Mouse (Mus musculus) adrenal gland, adult 8-10 months (tissue): ENCODE data around the gene Zfp281. TPM values are rescaled to one million over a fixed set of nuclear protein-coding genes. Genes with fewer than 3 reads are reported as not detected.

Source experiments
- DNase-seq: peaks from one replicate; pipeline ENCODE4 v3.0.0; 2022
- total RNA-seq, 4 experiments: library from RNA; stranded (reverse); gene quantifications; 2 replicates each; pipeline ENCODE4 v1.2.4; 2022

Zfp281 gene
- total RNA-seq, 4 experiments from 2014 or later, result 17.9 to 22.4 (median 19.6) TPM

DNA sequence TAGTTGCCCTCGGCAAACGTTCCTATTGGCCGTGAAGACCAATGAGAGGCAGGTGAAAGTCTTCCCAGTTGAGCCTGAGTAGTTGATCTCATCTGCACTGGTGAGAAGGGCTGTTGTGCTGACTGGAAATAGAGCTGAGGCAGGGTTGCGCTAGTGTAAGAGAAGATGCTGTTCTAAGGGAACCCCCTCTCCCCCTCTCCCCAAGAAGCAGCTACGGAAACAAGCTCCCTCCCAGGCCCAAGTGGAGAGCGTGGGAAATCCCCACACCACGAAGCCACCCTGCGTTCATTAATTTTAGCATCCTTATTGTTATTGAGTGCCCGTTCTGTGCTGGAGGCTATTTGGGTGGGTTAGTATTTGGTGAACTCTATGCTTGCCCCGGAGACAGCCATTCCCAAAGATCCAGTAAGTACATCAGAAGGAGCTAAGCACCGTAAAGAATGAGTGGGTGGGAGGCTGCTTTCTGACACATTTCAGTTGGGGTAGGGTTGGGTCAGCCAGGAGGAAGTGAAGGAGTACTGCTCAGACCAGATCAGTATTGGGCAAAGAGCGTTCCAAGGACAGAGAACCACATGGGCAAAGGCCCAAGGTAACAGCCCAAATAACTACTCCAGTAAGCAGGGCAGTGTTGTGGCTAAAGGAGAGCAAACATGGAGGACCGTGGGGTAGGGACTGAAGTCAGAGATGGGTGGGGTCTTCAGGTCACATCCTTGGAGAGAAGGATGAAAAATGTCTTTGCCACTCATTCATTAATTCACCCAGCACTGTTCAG is 33.9 kb downstream of the Zfp281 start:
- no peak for DNase-seq

DNA sequence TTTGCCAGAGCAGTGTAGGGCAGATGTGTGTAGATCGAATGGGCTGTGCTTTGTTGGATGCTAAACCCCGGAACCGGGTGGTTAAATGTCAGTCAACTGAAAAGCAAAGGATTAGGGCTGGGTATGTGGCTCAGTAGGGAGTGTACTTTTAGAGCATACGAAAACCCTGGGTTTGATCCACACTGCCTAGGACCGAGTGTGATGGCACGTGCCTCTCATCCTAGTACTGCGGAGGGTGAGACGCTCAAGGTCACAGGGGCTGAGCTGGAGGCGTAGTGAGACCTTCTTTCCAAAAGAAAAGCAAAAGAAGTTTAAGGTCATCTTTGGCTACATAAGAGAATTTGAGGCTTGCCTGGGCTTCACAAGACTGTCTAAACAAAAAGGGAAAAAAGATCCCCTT is 34.6 kb downstream of the Zfp281 start:
- DNase-seq, result no peak

DNA sequence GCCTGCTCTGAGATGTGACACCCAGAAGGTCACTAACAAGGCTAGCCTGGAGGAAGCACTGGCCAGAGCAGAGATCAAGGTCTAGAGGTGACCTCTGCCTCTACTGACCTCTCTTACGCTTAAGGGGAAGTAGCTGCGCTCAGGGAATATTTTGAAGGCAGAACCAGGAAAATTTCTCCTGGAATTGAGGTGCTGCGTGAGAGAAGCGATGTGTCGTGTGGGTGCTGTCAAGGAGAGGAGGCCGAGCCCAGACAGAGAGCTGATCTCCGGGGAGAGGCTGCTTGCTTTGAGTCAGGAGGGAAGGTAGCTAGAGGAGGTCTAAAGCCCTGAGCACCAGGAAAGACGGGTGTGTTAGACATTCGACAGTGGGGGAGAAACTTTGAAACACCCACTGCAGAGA is 35.2 kb downstream of the Zfp281 start:
- DNase-seq, result no peak

DNA sequence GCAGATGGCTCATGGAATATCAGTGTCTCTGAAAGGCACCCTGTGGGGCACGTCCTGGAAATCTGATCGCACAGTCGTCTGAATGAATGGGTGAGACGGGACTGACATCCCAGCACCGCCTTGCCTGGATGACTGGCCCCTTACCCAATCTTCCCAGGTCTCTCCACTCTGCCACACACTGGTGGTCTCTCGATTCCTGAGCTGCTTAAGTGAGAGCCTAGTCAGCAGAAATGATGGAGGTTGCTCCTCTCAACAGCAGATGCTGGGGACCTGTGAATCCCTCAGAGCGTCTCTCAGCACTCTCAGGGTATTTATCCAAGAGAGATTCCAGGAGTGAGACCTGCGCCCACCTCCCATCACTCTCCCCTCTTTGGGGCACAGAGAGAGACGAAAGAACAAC is 36.8 kb downstream of the Zfp281 start:
- no peak for DNase-seq

DNA sequence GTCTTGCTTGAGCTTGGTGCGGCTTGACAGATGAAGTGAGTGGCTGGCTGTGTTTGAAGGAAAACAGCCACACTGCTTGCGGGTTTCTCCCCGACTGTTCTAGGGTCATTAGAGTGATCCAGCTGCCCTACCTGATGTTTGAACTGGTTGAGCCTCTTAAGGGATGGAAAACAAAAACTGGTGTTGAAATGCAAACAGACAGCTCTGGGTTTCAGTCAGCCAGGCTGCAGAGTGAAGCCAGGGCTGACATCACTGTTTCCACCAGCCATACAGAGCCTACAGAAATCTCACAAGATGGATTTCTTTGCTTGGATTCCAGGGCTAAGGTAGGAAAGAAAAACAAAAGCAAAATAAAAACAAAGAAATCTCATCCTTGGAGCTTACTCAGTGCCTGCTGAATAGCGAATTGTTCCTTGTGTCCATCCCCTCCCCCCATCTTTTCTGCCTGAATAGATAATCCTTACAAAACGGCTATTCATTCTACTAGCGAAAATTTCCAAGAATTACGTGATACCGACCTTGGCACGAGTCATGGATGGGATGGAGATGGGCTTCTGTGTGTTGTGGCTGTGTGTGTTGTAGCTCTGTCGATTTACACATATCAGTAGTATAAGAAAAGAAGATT is 37.4 kb downstream of the Zfp281 start:
- DNase-seq, result no peak

DNA sequence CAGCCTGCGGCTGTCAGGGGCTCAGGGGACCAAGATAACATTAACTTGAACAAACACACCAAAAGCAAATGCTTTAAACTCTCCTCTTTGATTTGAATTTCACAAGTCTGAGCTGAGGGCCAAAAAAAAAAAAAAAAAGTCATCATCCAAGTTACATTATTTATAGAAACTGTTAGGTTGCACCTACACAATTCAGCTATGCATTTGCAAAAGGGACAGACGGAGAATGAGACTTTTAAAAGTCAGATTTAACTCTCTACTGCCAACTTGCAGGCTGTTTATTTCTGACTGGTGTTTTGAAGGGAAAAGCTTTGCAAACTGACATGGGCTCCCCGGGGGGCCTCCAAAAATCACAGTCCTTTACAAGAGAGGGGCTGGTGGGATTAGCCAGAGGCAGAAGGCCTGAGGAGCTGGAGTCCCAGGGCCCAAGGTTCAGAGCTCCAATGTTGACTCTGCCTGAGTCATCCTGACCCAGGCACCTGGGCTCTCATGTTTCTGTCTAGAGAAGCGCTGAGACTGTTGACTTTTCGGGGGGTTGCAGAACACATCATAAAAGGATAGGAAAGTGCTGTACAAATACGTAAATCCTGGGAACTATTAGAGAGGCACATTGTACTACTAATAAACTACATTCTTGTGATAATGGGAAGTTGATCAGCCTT is 40.4 kb downstream of the Zfp281 start:
- no peak for DNase-seq

DNA sequence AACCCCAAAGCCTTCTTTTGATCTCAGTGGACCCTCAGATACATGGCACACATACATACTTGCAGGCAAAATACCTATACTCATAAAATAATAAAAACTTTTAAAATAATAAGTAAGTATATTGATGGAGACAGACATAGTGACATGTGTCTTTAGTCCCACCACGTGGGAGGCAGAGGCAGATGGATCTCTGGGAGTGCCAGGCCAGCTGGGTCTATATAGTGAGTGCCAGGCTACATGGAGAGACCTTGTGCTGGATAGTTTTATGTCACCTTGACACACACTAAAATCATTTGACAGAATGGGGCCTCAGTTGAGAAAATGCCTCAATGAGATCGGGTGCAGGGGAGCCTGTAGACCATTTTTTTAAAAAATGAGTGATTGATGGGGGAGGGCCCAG is 41.8 kb downstream of the Zfp281 start:
- no peak for DNase-seq

DNA sequence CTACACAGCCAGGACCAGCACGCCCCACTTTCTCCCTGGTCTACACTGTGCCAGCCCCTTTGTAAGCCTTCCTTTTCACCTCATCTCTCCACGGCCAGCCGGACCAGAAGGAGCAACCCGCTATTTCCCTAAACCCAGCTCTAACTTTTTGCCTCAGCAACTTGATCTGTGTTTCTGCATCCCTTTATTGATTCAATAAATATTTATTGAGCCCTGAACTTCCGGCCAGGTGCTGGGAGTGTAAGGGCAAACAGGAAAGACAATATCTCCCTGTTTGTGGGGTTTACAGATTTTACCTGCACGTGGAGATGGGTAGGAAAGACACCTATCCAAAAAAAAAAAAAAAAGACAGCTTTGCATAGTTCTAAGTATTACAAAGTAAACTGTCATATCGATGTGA is 45.2 kb downstream of the Zfp281 start:
- no peak for DNase-seq

DNA sequence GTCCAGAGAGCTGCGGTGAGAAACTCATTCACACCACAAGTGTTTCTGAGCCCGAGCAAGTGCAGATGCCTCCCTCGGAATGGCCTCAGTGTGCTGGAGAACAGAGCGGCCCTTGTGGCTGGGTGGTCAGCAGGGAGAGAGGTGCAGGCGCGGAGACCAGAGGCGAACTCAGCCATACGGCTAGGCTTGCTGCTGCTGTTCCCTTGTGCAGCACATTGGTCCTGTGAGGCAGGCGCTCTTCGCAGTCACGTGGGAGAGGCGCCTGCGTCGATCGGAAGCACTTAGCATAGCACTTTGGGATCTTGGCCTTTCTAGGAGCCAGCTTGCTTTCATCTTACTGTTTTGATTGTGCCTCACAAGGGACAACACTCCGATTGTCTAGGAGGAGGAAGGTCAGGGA is 45.7 kb downstream of the Zfp281 start:
- no peak for DNase-seq

DNA sequence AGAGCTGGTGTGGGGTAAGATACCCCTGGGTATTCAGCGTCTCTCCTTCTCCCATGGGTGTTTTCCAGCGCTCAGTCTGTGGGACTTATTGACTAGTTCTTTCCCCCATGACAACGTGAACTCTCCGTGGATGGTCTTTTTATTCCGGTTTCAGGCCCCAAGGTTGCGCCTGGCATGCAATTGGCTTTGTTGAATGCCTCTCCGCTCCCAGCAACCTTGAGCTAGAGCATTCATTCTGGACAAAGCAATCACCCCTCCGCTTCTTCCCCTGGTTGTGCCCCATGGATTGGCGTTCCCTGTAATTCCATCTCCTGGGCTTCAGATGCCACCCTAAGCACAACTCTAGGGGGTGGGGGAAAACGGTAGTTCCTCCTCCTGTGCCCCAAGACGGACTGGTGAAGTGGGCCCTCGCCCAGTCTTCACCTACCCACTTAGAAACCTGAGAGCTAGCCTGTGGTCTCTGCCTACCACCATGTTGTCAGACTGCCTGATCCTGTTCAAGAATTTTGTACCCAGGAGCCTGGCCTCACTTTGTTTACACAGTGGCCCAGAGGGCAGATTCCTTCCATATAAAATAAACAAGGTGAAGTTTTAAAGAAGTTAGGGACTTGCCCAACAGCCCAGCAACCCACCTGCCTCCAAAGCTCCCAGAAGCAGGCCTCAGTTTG is 47.2 kb downstream of the Zfp281 start:
- no peak for DNase-seq

DNA sequence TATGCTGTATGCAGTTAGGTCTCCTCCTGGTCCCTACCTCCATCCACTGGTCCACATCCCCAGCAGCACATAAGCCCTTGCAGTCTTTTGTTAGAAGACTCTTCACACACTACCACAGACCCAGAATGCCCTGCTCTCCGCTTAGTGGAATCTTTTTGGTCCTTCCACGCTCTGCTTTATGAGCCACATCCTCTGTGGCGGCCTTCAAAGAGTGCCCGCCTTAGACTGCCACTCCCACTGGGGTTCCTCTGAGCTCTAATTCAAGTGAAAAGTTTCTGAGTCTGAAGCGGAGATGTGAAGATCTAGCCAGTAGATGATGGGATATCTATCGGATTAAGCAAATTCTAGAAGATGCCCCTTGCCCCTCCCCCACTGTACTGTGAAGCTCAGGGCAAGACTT is 47.9 kb downstream of the Zfp281 start:
- no peak for DNase-seq

DNA sequence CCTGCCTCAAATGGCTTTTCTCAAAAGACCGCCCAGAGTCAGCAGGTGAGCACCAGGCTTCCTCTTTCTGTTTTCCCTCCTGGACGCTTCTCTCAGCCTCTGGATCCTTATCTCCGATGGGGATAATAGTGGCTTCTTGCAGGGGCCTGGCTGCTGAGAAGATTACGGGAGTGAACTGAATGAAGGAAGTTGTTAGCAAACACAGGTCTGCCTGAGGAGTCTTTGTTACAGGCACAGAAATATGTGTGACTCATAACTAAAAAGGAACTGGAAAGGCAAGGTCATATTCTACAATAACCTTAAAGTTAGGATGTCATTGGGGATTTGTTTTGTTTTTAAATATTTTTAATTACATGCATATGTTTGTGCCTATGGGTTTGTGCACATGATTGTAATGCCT is 48.6 kb downstream of the Zfp281 start:
- DNase-seq, result no peak

DNA sequence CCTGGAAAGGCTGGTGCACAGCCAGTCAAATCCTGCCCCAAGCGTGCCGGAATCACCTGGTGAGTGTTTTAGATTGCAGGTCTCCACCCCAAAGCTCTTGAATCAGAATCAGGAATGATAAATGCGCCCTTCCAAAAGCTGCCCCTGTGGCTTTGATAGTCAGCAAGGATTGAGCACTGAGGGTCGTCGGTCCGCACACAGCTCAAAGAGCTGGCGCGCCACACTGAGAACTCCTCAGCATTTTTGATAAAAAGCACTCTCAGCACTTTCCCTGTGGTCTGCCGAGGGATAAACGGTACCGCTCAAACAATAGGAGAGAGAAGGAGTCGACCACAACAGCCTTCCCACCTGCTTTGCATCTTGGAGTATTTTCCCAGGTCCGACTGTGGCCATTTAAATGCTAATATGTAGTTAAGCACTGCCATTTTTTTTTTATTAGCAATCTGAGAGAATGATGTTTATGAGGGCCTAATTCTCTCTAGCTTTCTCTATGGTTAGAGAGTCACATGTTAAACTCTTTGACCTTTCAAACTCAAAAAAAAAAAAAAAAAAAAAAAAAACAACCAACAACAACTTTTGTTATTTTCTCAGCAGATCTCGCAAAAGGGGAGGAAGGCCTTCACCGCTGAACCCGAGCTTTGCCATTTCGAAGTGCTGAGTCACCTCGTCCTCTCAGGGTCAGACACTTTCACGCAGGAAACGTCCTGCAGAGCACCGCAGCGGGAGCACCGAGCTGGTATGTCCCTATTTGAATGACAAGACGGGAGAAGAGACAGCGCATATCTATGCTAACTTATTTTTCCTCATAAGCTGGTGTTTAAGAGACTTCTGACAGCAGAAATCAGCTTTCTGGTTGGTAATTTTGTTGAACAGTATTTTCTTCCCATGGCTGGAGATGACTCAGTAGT is 50.1 kb downstream of the Zfp281 start:
- DNase-seq, result peak; percentile 63

DNA sequence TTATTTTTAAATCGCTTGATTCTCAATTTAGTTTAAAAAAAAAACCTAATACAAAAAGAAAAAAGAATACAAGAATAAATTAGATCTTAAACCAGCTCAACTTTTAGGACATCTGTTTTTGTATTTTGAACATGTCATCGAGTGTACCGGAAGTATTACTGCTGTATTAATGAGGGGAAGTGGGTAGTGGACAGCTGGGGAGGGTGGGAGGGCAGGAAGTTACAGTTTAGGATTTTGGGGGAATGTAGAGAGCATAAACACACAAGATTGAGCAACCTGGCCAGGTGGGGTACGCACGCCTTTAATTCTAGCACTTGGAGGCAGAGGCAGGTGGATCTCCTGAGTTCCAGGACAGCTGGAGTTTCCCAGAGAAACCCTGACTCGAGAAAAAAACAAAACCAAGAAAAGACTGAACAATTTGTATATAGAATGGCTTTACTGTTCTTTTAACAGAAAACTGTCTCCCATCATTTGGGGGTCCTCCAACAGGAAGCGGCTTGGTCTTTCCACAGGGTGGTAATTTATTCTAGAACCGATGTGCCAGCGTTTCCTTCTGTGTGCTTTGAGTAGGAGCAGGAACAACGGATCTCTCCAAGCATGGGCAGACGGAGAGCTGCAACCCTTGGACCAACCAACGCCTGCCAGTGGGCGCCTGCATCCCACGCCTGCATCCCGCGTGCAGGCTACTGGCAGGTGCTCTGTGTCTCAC is 51.2 kb downstream of the Zfp281 start:
- no peak for DNase-seq

DNA sequence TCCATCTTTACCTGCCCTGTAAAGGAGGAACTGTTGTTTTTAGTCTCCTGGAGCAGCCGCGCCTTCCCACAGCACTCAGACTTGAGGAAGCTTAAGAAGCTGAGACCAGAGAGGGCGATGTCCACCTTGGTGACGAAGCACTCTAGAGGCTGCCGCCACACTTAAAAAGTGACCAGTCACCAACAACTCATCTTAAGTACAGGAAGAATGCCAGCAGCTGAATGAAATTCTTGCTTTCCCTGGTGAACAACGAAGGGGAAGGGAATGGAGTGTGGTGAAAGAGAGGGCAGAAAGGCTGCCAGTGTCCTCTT is 51.7 kb downstream of the Zfp281 start:
- no peak for DNase-seq

DNA sequence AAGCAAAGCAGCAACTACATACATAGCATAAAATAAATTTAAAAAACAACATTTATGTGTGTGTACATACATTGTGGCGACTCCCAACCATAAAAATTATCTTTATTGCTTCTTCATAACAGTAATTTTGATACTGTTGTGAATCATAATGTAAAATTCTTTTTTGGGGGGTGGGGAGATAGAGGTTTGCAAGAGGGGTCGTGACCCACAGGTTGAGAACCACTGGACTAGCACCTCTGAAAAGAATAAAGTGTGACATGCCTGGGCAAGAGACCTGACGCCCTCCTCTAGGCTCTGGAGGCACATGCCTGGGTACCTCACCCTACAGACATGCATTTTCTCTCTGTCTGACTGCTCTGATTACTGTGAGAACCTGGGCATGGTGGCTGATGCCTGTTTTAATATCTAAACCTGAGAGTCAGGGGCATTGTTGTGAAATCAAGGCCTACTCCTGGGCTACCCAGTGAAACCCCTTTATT is 53.2 kb downstream of the Zfp281 start:
- DNase-seq, result no peak

DNA sequence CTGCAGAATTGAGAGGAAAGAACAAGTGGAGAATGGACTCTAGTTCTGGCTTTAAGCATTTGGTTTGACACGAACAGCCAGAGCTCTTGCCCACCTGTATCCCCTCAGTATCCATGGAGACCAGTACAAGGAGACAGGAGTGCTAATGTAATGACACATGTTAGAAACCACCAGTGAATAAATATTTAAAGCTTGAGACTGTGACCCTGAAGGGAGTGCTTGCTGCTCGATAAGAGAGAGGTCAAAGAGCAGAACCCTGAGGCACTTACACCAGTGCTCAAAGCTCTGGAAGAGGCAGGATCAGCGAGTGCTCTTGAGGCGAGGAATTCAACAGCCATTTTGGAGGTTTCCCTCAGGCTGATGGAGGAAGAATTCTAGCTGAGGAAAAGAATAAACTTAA is 54.1 kb downstream of the Zfp281 start:
- DNase-seq, result no peak
